Mouse (Mus musculus) spleen, adult 2 months (tissue): ENCODE results near the gene 4833423E24Rik.

ENCODE experiments used
- CTCF ChIP-seq: fragments of 200-500 bp; IDR thresholded peaks from 2 replicates; pipeline ENCODE4 v1.5.1; 2011; ENCODE audit warnings: mild to moderate bottlenecking, inconsistent platforms; ENCODE audit not compliant: insufficient read depth, insufficient read length, insufficient replicate concordance; ENCODE audit errors: extremely low read depth
- POLR2A ChIP-seq: fragments of 200-500 bp; IDR thresholded peaks from 2 replicates; pipeline ENCODE4 v1.6.1; 2011; ENCODE audit warnings: low read depth, low read length, inconsistent platforms

DNA sequence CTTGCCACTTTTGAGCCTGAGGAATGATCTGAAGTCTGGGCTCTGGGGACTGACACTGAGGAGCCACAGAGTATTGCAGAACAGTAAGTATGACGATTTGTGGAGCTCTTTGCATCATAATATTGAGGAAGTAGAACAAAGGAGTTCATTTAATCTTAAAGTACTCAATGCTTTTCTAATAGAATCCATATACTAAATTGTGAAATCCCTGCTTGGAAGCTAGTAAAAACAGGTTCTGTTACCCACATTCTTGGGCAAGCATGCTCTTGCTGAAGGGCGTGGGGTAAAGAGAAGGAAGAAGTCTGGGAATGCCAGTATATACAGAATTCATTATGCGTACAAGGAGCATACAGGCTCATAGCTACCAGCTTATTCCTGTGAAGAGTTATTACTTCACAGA, 8.4 kb downstream of the 4833423E24Rik start:
- TF ChIP-seq POLR2A: no peak
- TF ChIP-seq CTCF: no peak
